Mouse (Mus musculus) bone marrow macrophage, adult 2 months (primary cell): Measurements from ENCODE around the gene Gm20518.

ENCODE experiments used
- CTCF ChIP-seq: IDR thresholded peaks from 2 replicates; pipeline ENCODE4 v1.5.1; 2012; ENCODE audit warnings: low read depth, mild to moderate bottlenecking, low read length, moderate library complexity
- POLR2A ChIP-seq: IDR thresholded peaks from 2 replicates; pipeline ENCODE4 v1.6.1; 2012; ENCODE audit warnings: mild to moderate bottlenecking, low read depth, low read length, borderline replicate concordance

DNA sequence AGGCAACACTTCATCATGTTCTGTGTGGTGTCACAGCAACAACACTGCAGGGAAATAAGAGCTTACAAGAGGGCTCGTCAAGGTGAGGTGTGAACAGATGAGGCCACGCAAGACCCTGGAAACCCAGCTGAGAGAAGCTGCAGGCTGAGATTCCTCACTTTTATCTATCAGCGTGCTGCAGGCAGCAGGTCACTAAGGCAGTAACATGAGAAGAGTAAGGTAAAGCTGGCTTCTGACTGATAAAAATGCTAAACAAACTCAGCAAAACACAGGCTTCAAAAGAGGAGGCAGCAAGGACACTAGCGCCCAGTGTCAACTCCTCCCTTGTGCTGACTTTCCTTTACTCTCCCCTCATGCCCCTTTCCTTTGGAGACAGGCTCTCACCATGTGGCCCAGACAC is 18.5 kb downstream of the Gm20518 start:
- TF ChIP-seq CTCF: no peak
- no peak for TF ChIP-seq POLR2A
